8 mouse cellular contexts compared by ENCODE assay signal in genomic region chr4:114665684-114666083, GRCm38 (mm10).
DNase-seq lines count a peak whose midpoint lies in the region; ATAC-seq and TF ChIP-seq lines count a peak whose summit lies in the region.

No protein-coding gene starts in this region.

- H3K9me3 ChIP-seq in E14TG2a.4 (ENCODE audit: low read length), result no peaks in the 10 kb centered on the region
- H3K9me3 ChIP-seq in forebrain, embryonic 14.5 days (replicated peaks; ENCODE audit: control insufficient read depth, low read length), result no peaks in the 10 kb centered on the region
- no peaks in the 10 kb centered on the region for H3K9me3 ChIP-seq in liver, embryonic 15.5 days (replicated peaks)
- H3K9me3 ChIP-seq in neural tube, embryonic 14.5 days (ENCODE audit: control insufficient read depth, low read length), result no peaks in the 10 kb centered on the region

- no peak overlapping the region for H3K9ac ChIP-seq in forebrain, embryonic 14.5 days (ENCODE audit: low read length)
- no peak overlapping the region for H3K9ac ChIP-seq in liver, embryonic 15.5 days
- no peak overlapping the region for H3K9ac ChIP-seq in neural tube, embryonic 14.5 days (replicated peaks; ENCODE audit: low read depth, low read length)

- H3K4me3 ChIP-seq in E14TG2a.4 (replicated peaks; ENCODE audit: low read length), result peak overlapping the region; percentile 65; the same call in 1 of the 2 replicates
- no peak overlapping the region for H3K4me3 ChIP-seq in forebrain, embryonic 14.5 days (ENCODE audit: low read depth, low read length)
- peak overlapping the region; percentile 27 for H3K4me3 ChIP-seq in liver, embryonic 15.5 days (replicated peaks)
- H3K4me3 ChIP-seq in neural tube, embryonic 14.5 days (ENCODE audit: low read depth, low read length), result no peak overlapping the region

- 3% methylated on average over 14 of the region's 14 CpGs for WGBS in forebrain, embryonic 14.5 days
- WGBS in liver, embryonic 15.5 days (ENCODE audit: insufficient replicate concordance), result 6% methylated on average over 14 of the region's 14 CpGs
- WGBS in neural tube, embryonic 14.5 days, result 2% methylated on average over 14 of the region's 14 CpGs

- H3K4me2 ChIP-seq in forebrain, embryonic 14.5 days (ENCODE audit: low read length), result peak overlapping the region; percentile 25; the same call in 1 of the 2 replicates
- peak overlapping the region; percentile 60 for H3K4me2 ChIP-seq in liver, embryonic 15.5 days
- peak overlapping the region; percentile 51; the same call in 1 of the 2 replicates for H3K4me2 ChIP-seq in neural tube, embryonic 14.5 days (ENCODE audit: low read depth, low read length)

- intact Hi-C loops in heart, postnatal 10 days (cut with DNase I), result loop anchor here (1.0 to 5.0 kb wide), 2 partner anchors 247 to 282 kb away; no protein-coding TSS in a partner anchor

- peak; percentile 83 for ATAC-seq in forebrain, embryonic 14.5 days
- ATAC-seq in liver, embryonic 15.5 days (ENCODE audit: insufficient read depth), result no peak
- ATAC-seq in neural tube, embryonic 14.5 days (ENCODE audit: low read depth), result peak; percentile 84

- peaks cover 16% of the 10 kb centered on the region for H3K4me1 ChIP-seq in E14TG2a.4 (replicated peaks; ENCODE audit: low read depth, low read length)
- peaks cover 9% of the 10 kb centered on the region; the same call in 1 of the 2 replicates for H3K4me1 ChIP-seq in forebrain, embryonic 14.5 days (ENCODE audit: control insufficient read depth, insufficient read depth, low read length)
- H3K4me1 ChIP-seq in liver, embryonic 15.5 days (replicated peaks), result peaks cover 36% of the 10 kb centered on the region
- H3K4me1 ChIP-seq in neural tube, embryonic 14.5 days (ENCODE audit: control insufficient read depth, insufficient read depth, low read length), result peaks cover 7% of the 10 kb centered on the region

- peak; percentile 22 for DNase-seq in cerebellum, adult 11 months
- peak; percentile 88 for DNase-seq in forebrain, embryonic 14.5 days (ENCODE audit: low spot score)
- peak; percentile 86 to 89 for DNase-seq in heart, postnatal 10 days
- DNase-seq in kidney, postnatal 4 days, result peak; percentile 90 to 93
- peak; percentile 28 for DNase-seq in telencephalon, adult 2 months (ENCODE audit: low read depth, low spot score)

- peak; percentile 77 for TF ChIP-seq CTCF in E14TG2a.4 (conservative IDR thresholded peaks at IDR 0.05; ENCODE audit: low read length)

- no peak overlapping the region for H3K27ac ChIP-seq in forebrain, embryonic 14.5 days (ENCODE audit: low read depth, low read length)
- H3K27ac ChIP-seq in liver, embryonic 15.5 days (replicated peaks), result no peak overlapping the region
- H3K27ac ChIP-seq in neural tube, embryonic 14.5 days (ENCODE audit: low read depth, low read length), result no peak overlapping the region

- peaks cover 68% of the 10 kb centered on the region for H3K27me3 ChIP-seq in E14TG2a.4 (ENCODE audit: insufficient read depth, low read length)
- peaks cover 62% of the 10 kb centered on the region for H3K27me3 ChIP-seq in forebrain, embryonic 14.5 days (replicated peaks; ENCODE audit: control insufficient read depth, insufficient read depth, low read length)
- peaks cover 51% of the 10 kb centered on the region for H3K27me3 ChIP-seq in liver, embryonic 15.5 days
- H3K27me3 ChIP-seq in neural tube, embryonic 14.5 days (ENCODE audit: control insufficient read depth, insufficient read depth, low read length), result peaks cover 27% of the 10 kb centered on the region

- H3K36me3 ChIP-seq in E14TG2a.4 (ENCODE audit: insufficient read depth, low read length), result no peaks in the 10 kb centered on the region
- no peaks in the 10 kb centered on the region for H3K36me3 ChIP-seq in forebrain, embryonic 14.5 days (ENCODE audit: control insufficient read depth, insufficient read depth, low read length)
- H3K36me3 ChIP-seq in liver, embryonic 15.5 days (replicated peaks), result no peaks in the 10 kb centered on the region
- H3K36me3 ChIP-seq in neural tube, embryonic 14.5 days (ENCODE audit: control insufficient read depth, insufficient read depth, low read length), result no peaks in the 10 kb centered on the region

Comparison
In these comparisons a context has a peak if more than half of its experiments do, and no peak if none do; other contexts are left out.
1. H3K4me3 ChIP-seq: peak in E14TG2a.4 (single experiment) and liver, embryonic 15.5 days (single experiment); none in forebrain, embryonic 14.5 days (single experiment) and neural tube, embryonic 14.5 days (single experiment).
2. DNase-seq: peak in every context shown above with its lines; median percentile 92 in kidney, postnatal 4 days; 88 in forebrain, embryonic 14.5 days; 88 in heart, postnatal 10 days; 28 in telencephalon, adult 2 months; 22 in cerebellum, adult 11 months.
3. Peak in every context shown above with its lines, with median percentiles within 50 percentile points of each other: H3K4me2 ChIP-seq.